Mouse (Mus musculus): ENCODE data around the gene Ccdc146.

The Ccdc146 gene

GRCm38 (mm10) chr5:21264352-21265021 lies 160.0 kb downstream of the Ccdc146 start:
- no peak for DNase-seq (ENCODE audit: low spot score in 2 of 2)

GRCm38 (mm10) chr5:21263202-21264055 lies 161.0 kb downstream of the Ccdc146 start:
- DNase-seq (ENCODE audit: low spot score in 2 of 2), result peak in 1 of 2 experiments; percentile 25

GRCm38 (mm10) chr5:21261202-21261844 lies 163.2 kb downstream of the Ccdc146 start:
- DNase-seq (ENCODE audit: low spot score in 2 of 2), result no peak

- no peak for DNase-seq (ENCODE audit: low spot score in 2 of 2)
These were observed 163.7 kb downstream of the Ccdc146 start for GRCm38 (mm10) chr5:21260746-21261145.

- no peak for DNase-seq (ENCODE audit: low spot score in 2 of 2)
These were observed 166.7 kb downstream of the Ccdc146 start for GRCm38 (mm10) chr5:21257806-21258205.

GRCm38 (mm10) chr5:21257126-21257525 lies 167.4 kb downstream of the Ccdc146 start:
- no peak for DNase-seq (ENCODE audit: low spot score in 2 of 2)

GRCm38 (mm10) chr5:21255551-21256132 lies 168.8 kb downstream of the Ccdc146 start:
- DNase-seq (ENCODE audit: low spot score in 2 of 2), result no peak

- no peak for DNase-seq (ENCODE audit: low spot score in 2 of 2)
These were observed 169.5 kb downstream of the Ccdc146 start for GRCm38 (mm10) chr5:21254731-21255525.

GRCm38 (mm10) chr5:21248834-21249233 lies 175.6 kb downstream of the Ccdc146 start:
- DNase-seq (ENCODE audit: low spot score in 2 of 2), result no peak

GRCm38 (mm10) chr5:21247916-21248315 lies 176.6 kb downstream of the Ccdc146 start:
- DNase-seq (ENCODE audit: low spot score in 2 of 2), result peak; percentile 23 to 50

- no peak for DNase-seq (ENCODE audit: low spot score in 2 of 2)
These were observed 177.7 kb downstream of the Ccdc146 start for GRCm38 (mm10) chr5:21246794-21247193.

GRCm38 (mm10) chr5:21245241-21245640 lies 179.2 kb downstream of the Ccdc146 start:
- no peak for DNase-seq (ENCODE audit: low spot score in 2 of 2)

GRCm38 (mm10) chr5:21244575-21244974 lies 179.9 kb downstream of the Ccdc146 start:
- no peak for DNase-seq (ENCODE audit: low spot score in 2 of 2)
